Mouse (Mus musculus) embryonic stem cell, embryonic (primary cell): ENCODE results near the gene Olfr304.
"Not testable (repeated sequence)": the region's sequence is repeated elsewhere in the genome, so short reads cannot be mapped to it uniquely, and the experiment has no call there.

Experiments used
- CTCF ChIA-PET, 4 experiments: fragments of 300-600 bp in 2 of 4; fragments of 350-600 bp in 2 of 4; sonication (Branson Sonifier 250); formaldehyde crosslinking; loops; one replicate each; lab custom pipeline; 2022; ENCODE audit warnings: inconsistent platforms in 2 of 4; lab: Charles Lee
- POLR2A ChIA-PET, 4 experiments: fragments of 300-600 bp in 2 of 4; fragments of 350-600 bp in 2 of 4; sonication (Branson Sonifier 250); formaldehyde crosslinking; loops; one replicate each; lab custom pipeline; 2022; ENCODE audit warnings: antibody characterized with exemption in 4 of 4, inconsistent platforms in 1 of 4; lab: Charles Lee

Gene Olfr304

GRCm38 (mm10) chr7:86386558-86386957 lies at the start of gene Olfr304:
Olfr304 (minus strand) TSS chr7:86386658.
- ChIA-PET CTCF (no interaction called here), POLR2A (no interaction called here)

DNA sequence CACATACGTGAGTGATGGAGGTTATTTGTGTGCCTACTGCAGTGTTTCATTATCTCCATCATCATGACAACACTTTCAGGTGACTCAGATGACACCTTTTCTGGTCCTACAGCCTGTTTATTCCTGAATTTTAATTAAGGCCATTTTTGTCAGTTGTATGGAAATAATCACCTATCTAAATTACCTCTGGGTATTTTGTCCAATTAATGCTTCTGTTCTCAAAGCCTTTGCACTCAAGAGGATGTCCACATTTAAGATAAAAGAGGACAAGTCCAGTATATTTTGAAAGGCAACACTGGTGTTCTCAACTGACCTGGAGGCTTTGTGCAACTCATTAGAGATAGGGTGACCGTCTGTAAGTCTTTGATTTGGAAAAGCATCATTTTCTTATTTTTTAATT lies 17.1 kb upstream of the Olfr304 start, which contains the start of gene Olfr301:
Gene Olfr301, plus strand, starts transcription at position 301 of the 400 bp plus-strand sequence.
- ChIA-PET CTCF (interaction anchor here in 1 of 4 experiments (0.6 kb wide), 1 partner anchor 207 kb away, joined by 3 read pairs; no protein-coding TSS in a partner anchor), POLR2A (no interaction called here)

- CTCF ChIA-PET = no interaction called here
- POLR2A ChIA-PET = no interaction called here
Measured at GRCm38 (mm10) chr7:86397689-86398088, 11.2 kb upstream of the Olfr304 start, which contains the start of gene Olfr303. Olfr303 (minus strand) TSS chr7:86397789.

- CTCF ChIA-PET = no interaction called here
Measured at GRCm38 (mm10) chr7:86385769-86386168, 689 bp downstream of the Olfr304 start.

GRCm38 (mm10) chr7:86366828-86367227 lies 19.6 kb downstream of the Olfr304 start, which contains the start of gene Olfr305:
Olfr305 (minus strand) TSS chr7:86366928.
- ChIA-PET CTCF (no interaction called here), POLR2A (no interaction called here)

More at GRCm38 (mm10) chr7:86385769-86386168, 689 bp downstream of the Olfr304 start:
- POLR2A ChIA-PET = no interaction called here

- POLR2A ChIA-PET, CTCF ChIA-PET: not testable (repeated sequence)
Measured at GRCm38 (mm10) chr7:86346296-86346695, 40.2 kb downstream of the Olfr304 start.

- ChIA-PET POLR2A (no interaction called here), CTCF (interaction anchor here in 1 of 4 experiments (0.8 kb wide), 1 partner anchor 472 kb away, joined by 3 read pairs; no protein-coding TSS in a partner anchor)
Measured at GRCm38 (mm10) chr7:86344253-86344652, 42.2 kb downstream of the Olfr304 start.

DNA sequence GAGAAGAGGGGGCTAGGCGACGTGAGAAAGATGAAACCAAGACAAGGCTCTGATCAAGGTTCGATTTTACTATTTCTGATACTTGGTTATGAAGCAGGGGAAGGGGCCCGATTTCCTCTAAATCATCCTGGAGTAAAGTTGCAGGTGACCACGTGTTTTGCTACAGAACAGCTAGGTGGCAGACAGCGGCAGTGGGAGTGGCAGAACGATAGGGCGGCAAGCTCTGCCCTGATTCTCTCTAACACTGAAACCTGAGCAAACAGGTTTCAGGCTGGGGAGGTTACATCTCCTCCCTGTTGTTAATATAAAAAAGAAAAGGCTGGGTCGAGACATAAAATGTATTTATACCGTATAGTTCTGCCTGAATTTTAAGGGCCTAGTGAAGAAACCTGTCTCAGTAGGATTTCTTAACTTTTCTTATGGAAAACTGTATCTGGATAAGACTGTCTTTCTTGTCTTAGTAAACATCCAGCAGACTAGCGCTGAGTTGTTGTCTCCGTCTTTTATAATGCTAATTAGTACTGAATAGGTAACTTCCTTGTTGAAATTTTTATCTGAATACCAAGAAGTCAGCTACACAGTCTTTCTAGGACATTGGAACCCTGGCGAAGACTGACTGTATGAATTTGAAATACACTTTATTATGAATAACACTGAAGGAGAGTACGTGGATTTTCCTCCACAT lies 43.4 kb downstream of the Olfr304 start:
- ChIA-PET CTCF (no interaction called here), POLR2A (no interaction called here)

GRCm38 (mm10) chr7:86337486-86337885 lies 49.0 kb downstream of the Olfr304 start, which contains the start of gene Olfr307:
Olfr307 (minus strand) TSS chr7:86337586.
- ChIA-PET CTCF (no interaction called here), POLR2A (no interaction called here)
